Mouse (Mus musculus) layer of hippocampus, adult 6 months (tissue): ENCODE results near the gene Gstt4. TPM values are rescaled to one million over a fixed set of nuclear protein-coding genes. Genes with fewer than 3 reads are reported as not detected.

Experiments
- long read RNA-seq, 2 experiments: library from polyadenylated mRNA; unstranded; transcript quantifications; one replicate each; pipeline ENCODE4 v2.0.0; 2019 to 2020
- polyA plus RNA-seq: library from polyadenylated mRNA; unstranded; fragments of <200 nt; fragmentation: Nextera tagmentation; gene quantifications from 2 replicates; pipeline ENCODE4 v1.2.3, GENCODE M21; 2021

Gene Gstt4
- polyA plus RNA-seq, result not detected in 2 replicates
- long read RNA-seq, experiment 1, result 0 reads
- long read RNA-seq, experiment 2, result 0 reads

DNA sequence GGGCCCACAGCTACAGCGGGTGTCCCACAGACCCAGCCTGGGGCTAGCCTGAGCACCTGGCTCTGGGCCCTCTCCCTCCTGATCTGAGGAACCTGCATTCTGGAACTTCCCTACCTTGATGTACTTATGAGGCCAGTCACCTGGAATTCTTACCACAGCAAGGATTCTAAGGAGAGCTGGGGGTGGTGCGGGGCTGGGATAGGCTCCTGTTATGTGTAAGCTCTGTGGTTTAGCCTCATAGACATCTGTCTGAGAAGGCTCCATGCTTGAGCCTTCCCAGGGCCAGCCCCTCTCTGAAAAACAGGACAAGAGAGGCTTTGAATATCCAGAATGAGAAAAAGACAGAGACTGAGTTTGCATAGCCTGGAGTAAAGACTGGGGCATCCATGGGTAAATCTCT is at the start of gene Gstt4:
TSS of gene Gstt4 (minus strand) at position 101 of the 400 bp plus-strand sequence.

DNA sequence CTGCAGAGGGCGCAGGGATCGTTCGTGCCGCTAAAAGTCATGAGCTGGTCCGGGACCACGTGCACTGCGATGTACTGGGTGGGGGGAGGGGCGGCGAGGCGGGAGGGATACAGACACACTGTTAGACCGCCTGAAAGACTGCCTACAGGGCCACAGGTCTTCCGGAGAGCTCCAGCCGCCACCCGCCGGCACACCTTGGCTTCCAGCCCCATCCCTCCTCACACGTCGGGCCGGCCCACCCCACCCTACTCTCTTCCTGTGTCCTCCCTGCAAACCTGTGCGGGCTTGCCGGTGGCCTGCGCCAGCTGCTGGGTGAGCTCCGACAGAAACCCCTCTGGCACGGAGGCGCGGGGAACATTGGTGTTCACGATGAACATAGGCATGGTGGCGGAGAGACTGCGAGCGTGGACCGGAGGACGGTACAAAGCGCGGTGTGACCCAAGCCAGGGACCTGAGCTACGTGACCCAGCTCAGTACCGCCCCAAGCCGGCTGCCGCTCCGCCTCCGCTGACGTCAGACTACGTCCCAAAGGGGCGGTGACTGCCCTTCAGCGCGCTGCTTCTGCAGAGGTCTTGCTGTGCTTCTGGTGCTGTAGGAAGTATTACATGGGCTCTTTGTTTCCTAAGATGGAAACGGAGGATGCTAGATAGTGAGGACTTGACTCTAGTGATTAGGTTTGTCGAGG is 37.6 kb upstream of the Gstt4 start, which contains the start of gene Mif:
TSS of gene Mif (minus strand) at position 455 of the 685 bp plus-strand sequence.

DNA sequence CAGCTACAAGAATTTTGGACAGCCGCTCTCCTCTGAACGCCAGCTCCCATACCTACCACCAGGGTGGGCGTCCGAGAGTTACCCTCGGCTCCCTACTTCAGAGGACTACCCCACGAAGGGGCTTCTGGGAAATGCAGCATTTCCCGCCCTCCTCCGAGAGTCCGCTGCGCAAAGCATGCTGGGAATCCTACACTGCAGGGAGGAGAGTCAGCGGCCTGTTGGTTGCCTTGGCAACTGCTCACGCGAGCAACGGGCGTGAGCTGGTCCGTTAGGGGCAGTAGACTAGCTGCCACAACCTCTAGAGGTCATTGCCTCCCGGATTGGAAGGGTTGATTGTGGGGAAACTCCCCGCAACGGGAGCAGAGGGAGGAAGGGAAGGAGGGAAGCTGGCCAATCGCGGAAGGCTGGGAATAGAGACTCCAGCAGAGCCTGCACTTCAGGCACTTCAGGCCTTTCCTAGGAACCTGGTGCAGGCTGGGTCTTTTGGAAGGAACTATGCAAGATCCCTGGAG is 15.0 kb upstream of the Gstt4 start, which contains the start of gene Gstt2:
TSS of gene Gstt2 (minus strand) at position 177 of the 512 bp plus-strand sequence.

DNA sequence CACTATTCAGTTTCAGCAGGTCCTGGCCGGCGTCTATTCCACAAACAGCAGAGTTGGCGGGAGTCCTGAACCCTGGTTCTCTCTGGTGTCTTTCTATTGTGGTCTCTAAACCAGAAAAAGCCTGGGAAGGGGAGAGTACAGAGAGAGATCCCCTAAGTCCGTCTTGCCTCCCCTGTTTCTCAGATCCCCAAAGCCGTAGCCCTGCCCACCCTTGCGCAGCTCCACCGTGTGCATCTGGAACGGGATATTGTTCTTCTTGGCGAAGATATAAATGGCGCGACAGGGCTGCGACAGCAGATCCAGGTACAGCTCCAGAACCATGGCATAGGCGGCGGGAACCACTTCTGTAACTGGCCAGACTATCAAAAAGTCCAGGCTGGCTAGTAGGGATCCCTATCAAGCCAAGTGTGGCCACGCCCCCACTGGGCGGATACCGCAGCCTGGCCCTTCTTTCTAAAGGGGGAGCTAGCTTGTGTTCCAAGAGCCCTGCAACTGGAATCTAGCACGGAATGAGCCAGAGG is 24.1 kb downstream of the Gstt4 start, which contains the start of gene Gstt1:
TSS of gene Gstt1 (minus strand) at position 409 of the 521 bp plus-strand sequence.

DNA sequence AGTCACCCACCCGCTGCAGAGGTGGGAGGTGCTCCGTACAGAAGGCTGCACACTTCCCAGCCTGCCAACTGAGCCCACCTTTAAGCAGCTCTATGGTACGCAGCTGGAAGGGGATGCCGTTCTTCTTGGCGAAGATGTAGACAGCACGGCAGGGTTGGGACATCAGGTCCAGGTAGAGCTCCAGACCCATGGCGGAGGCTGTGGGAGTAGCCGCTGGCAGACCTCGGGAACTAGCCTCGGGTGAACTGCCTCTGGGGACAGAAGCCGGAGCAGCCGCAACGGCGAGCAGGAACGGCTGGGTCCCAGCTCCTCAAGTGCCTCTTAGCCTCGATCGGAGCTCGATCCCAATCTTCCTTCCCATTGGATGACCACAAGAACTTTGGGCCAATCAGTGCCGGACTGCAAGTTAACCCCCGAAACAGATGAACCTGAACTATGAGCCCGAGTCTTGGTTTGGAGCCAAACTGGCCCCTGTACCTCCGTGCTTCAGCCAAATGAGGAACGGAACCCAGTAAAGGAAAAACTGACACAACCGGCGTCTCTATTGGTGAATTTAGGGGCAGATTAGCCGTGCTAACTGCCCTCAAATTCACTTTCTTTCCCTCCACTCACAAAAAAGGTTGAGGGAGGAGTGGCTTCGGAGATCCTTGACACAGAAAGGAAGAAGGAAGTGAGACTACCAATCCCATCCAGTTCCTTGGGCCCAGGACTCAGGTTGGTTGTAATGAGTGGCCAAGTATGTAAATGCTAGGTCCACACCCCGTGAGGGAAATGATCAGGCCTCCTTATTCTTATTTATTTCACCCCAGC is 41.4 kb downstream of the Gstt4 start, which contains the start of the genes Gm20441 and Gstt3:
TSS of gene Gm20441 (minus strand) at position 186 of the 810 bp plus-strand sequence.
TSS of gene Gstt3 (minus strand) at position 646 of the 810 bp plus-strand sequence.

DNA sequence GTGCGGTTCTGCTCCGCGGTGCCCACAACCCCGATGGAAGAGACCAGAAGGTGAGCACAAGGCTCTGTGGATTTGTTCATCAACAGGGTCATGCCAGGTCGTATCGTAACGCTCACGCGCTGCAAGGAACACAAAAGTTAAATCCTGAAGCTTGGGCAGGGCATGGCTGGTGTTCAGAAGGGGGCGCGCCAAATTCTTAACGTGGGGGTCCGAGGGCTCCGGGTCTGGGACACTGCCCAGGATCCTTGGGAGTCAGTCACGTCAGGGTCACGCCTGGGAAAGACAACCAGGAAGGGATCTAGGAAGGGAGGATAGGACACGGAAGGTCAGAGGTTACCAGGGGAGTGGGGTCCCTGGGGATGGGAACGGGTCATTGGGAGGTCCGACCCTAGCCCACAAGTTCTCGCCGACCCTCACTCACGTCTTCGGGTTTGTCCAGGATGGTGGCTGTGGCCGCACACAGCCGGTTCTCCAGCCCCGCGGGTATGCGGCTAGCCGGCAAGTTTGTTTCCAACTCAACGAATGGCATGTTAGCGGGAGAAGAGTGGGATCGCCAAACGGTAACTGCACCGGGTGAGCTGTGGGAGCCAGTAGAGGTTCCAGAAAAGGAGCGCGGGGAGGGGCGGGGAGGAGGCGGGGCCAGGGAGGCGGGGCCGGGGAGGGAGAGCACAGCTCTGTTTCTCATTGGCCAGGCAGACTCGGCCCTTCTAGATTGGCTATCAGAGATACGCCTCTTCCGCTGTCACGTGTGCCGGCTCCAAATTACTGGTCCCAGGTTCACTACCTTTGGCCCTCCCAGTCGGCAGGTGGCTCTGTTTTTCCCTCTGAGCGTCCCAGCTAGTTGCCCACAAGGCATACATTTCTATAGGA is 49.3 kb downstream of the Gstt4 start, which contains the start of gene Ddt:
TSS of gene Ddt (minus strand) at position 620 of the 870 bp plus-strand sequence.

Other genes with a start within 250 kb of the Gstt4 start
- gene Ggt5, start 233.2 kb downstream of the Gstt4 start, polyA plus RNA-seq, result 0.77 and 1.4 TPM in 2 replicates
- 0.92 and 1.4 TPM in 2 replicates for gene Susd2, start 178.5 kb downstream of the Gstt4 start, polyA plus RNA-seq
- gene Cabin1, start 58.2 kb downstream of the Gstt4 start, polyA plus RNA-seq, result 15.1 and 22.2 TPM in 2 replicates
- 194 and 202 TPM in 2 replicates for gene Ddt, start 49.1 kb downstream of the Gstt4 start, polyA plus RNA-seq
- gene Gm20441, start 41.6 kb downstream of the Gstt4 start, polyA plus RNA-seq, result not detected in 2 replicates
- 8.2 and 13.6 TPM in 2 replicates for gene Gstt3, start 41.1 kb downstream of the Gstt4 start, polyA plus RNA-seq
- gene Gstt1, start 24.0 kb downstream of the Gstt4 start, polyA plus RNA-seq, result 38.2 and 46.0 TPM in 2 replicates
- 5.4 and 8.1 TPM in 2 replicates for gene Gstt2, start 14.9 kb upstream of the Gstt4 start, polyA plus RNA-seq
- gene Mif, start 37.7 kb upstream of the Gstt4 start, polyA plus RNA-seq, result 1,436 and 1,590 TPM in 2 replicates
- gene Derl3, start 70.9 kb upstream of the Gstt4 start, polyA plus RNA-seq, result 2.1 and 2.3 TPM in 2 replicates
- 110 and 116 TPM in 2 replicates for gene Smarcb1, start 99.1 kb upstream of the Gstt4 start, polyA plus RNA-seq
- 1,305 and 1,353 TPM in 2 replicates for gene Chchd10, start 110.6 kb upstream of the Gstt4 start, polyA plus RNA-seq
- gene Mmp11, start 114.0 kb upstream of the Gstt4 start, polyA plus RNA-seq, result 1.3 and 1.4 TPM in 2 replicates
- 0.13 and 0.26 TPM in 2 replicates for gene Gm867, start 118.1 kb upstream of the Gstt4 start, polyA plus RNA-seq
- 0.26 TPM in 1 of 2 replicates, not detected in the other for gene Vpreb3, start 120.5 kb upstream of the Gstt4 start, polyA plus RNA-seq
- not detected in 2 replicates for gene Gm5134, start 132.0 kb upstream of the Gstt4 start, polyA plus RNA-seq
- gene Zfp280b, start 210.1 kb upstream of the Gstt4 start, polyA plus RNA-seq, result 3.1 and 4.4 TPM in 2 replicates